Mouse (Mus musculus) CH12.LX (cell line): ENCODE results near the gene Cdc37l1.

Experiments
- CTCF ChIP-seq, 2 experiments: IDR thresholded peaks in 1 of 2; conservative IDR thresholded peaks in 1 of 2; 2 replicates each; pipeline ENCODE4 v1.5.1; 2011 to 2012; ENCODE audit warnings: low read depth in 2 of 2, low read length in 2 of 2, improper control_type of control experiment in 1 of 2, inconsistent platforms in 1 of 2, mild to moderate bottlenecking in 1 of 2, moderate library complexity in 1 of 2
- EP300 ChIP-seq: IDR thresholded peaks from 2 replicates; pipeline ENCODE4 v1.6.1; 2011; ENCODE audit warnings: low read length, improper control_type of control experiment
- ETS1 ChIP-seq: conservative IDR thresholded peaks from 2 replicates; pipeline ENCODE4 v1.6.1; 2012; ENCODE audit warnings: low read depth, mild to moderate bottlenecking, inconsistent platforms, low read length, improper control_type of control experiment, moderate library complexity
- SIN3A ChIP-seq: IDR thresholded peaks from 2 replicates; pipeline ENCODE4 v1.6.1; 2012; ENCODE audit warnings: low read length, improper control_type of control experiment, inconsistent platforms

- TF ChIP-seq CTCF (conservative IDR thresholded peaks at IDR 0.05 in 1 of 2, IDR thresholded peaks at IDR 0.05 in 1 of 2; ENCODE audit: low read depth in 2 of 2, low read length in 2 of 2), result no peak
- TF ChIP-seq EP300, result no peak
- TF ChIP-seq SIN3A, result no peak
- TF ChIP-seq ETS1, result no peak
Observed at GRCm38 (mm10) chr19:29039334-29039733, 49.2 kb downstream of the Cdc37l1 start.
